In genomic region chr11:7113687-7114086, GRCm38 (mm10) we compare ENCODE assay signal across 11 mouse cellular contexts. TPM values are rescaled to one million over a fixed set of nuclear protein-coding genes. Genes with fewer than 3 reads are reported as not detected.
DNase-seq lines count a peak whose midpoint lies in the region; ATAC-seq and TF ChIP-seq lines count a peak whose summit lies in the region.
"Had no signal": no experiment of that assay in that cellular context is flagged by ENCODE, and none has a peak within 500 bp of the region (broad histone marks: within the 10 kb centered on the region; RNA-seq: fewer than 3 reads in every experiment).

No protein-coding gene starts in this region.

- 0 out of 2 replicates have a peak overlapping the region, but pooled peaks have one; percentile 25 for H3K27ac ChIP-seq in forebrain, embryonic 10.5 days
- no peak overlapping the region for H3K27ac ChIP-seq in forebrain, embryonic 12.5 days
- no peak overlapping the region for H3K27ac ChIP-seq in hindbrain, postnatal 0 days
- no peak overlapping the region for H3K27ac ChIP-seq in hindbrain, embryonic 14.5 days
- H3K27ac ChIP-seq in neural tube, embryonic 13.5 days (replicated peaks), result no peak overlapping the region
- no peak overlapping the region for H3K27ac ChIP-seq in stomach, embryonic 15.5 days
- H3K27ac ChIP-seq: liver, embryonic 15.5 days had no signal

- no peak for ATAC-seq in forebrain, embryonic 12.5 days (ENCODE audit: low FRiP score)
- no peak for ATAC-seq in hindbrain, postnatal 0 days
- no peak for ATAC-seq in hindbrain, embryonic 14.5 days (ENCODE audit: low FRiP score)
- 0 out of 2 replicates have a peak, but pooled peaks have one; percentile 29 for ATAC-seq in neural tube, embryonic 13.5 days (ENCODE audit: low read depth)
- ATAC-seq in stomach, embryonic 15.5 days (ENCODE audit: insufficient read depth, low FRiP score, low read depth), result peak; percentile 27; the same call in 1 of the 2 replicates
- ATAC-seq: CD4-positive, CD25-positive, alpha-beta regulatory T cell, adult 4 months had no signal

- 64% methylated on average over 6 of the region's 6 CpGs for WGBS in forebrain, embryonic 10.5 days
- 63% methylated on average over 6 of the region's 6 CpGs for WGBS in forebrain, embryonic 12.5 days
- 43% methylated on average over 6 of the region's 6 CpGs for WGBS in hindbrain, postnatal 0 days
- WGBS in hindbrain, embryonic 14.5 days, result 60% methylated on average over 6 of the region's 6 CpGs
- WGBS in neural tube, embryonic 13.5 days, result 68% methylated on average over 6 of the region's 6 CpGs
- WGBS in stomach, embryonic 15.5 days, result 41% methylated on average over 6 of the region's 6 CpGs

- H3K4me1 ChIP-seq in forebrain, embryonic 10.5 days, result peaks cover 10% of the 10 kb centered on the region
- peaks cover 6% of the 10 kb centered on the region for H3K4me1 ChIP-seq in forebrain, embryonic 12.5 days
- H3K4me1 ChIP-seq in hindbrain, postnatal 0 days (ENCODE audit: insufficient read depth, low read length), result no peaks in the 10 kb centered on the region
- no peaks in the 10 kb centered on the region; the same call in none of the 2 replicates for H3K4me1 ChIP-seq in hindbrain, embryonic 14.5 days (replicated peaks; ENCODE audit: control insufficient read depth, insufficient read depth, low read length)
- H3K4me1 ChIP-seq in neural tube, embryonic 13.5 days (replicated peaks), result peaks cover 10% of the 10 kb centered on the region
- no peaks in the 10 kb centered on the region for H3K4me1 ChIP-seq in stomach, embryonic 15.5 days
- H3K4me1 ChIP-seq: liver, embryonic 15.5 days had no signal

- no peaks in the 10 kb centered on the region for H3K27me3 ChIP-seq in forebrain, embryonic 10.5 days (ENCODE audit: poor library complexity, severe bottlenecking)
- no peaks in the 10 kb centered on the region for H3K27me3 ChIP-seq in forebrain, embryonic 12.5 days
- no peaks in the 10 kb centered on the region for H3K27me3 ChIP-seq in hindbrain, postnatal 0 days (ENCODE audit: insufficient read depth, low read length)
- no peaks in the 10 kb centered on the region for H3K27me3 ChIP-seq in hindbrain, embryonic 14.5 days (ENCODE audit: control insufficient read depth, insufficient read depth, low read length)
- no peaks in the 10 kb centered on the region for H3K27me3 ChIP-seq in neural tube, embryonic 13.5 days
- H3K27me3 ChIP-seq in stomach, embryonic 15.5 days (replicated peaks), result no peaks in the 10 kb centered on the region
- H3K27me3 ChIP-seq: liver, embryonic 15.5 days had no signal

- no peak overlapping the region for H3K9ac ChIP-seq in forebrain, embryonic 12.5 days
- H3K9ac ChIP-seq in hindbrain, postnatal 0 days (replicated peaks; ENCODE audit: low read length), result no peak overlapping the region
- H3K9ac ChIP-seq in hindbrain, embryonic 14.5 days, result no peak overlapping the region
- H3K9ac ChIP-seq in neural tube, embryonic 13.5 days, result no peak overlapping the region
- no peak overlapping the region for H3K9ac ChIP-seq in stomach, embryonic 15.5 days
- H3K9ac ChIP-seq: liver, embryonic 15.5 days had no signal

- H3K36me3 ChIP-seq in forebrain, embryonic 10.5 days (replicated peaks), result no peaks in the 10 kb centered on the region; the same call in 1 of the 2 replicates
- no peaks in the 10 kb centered on the region for H3K36me3 ChIP-seq in forebrain, embryonic 12.5 days (replicated peaks)
- H3K36me3 ChIP-seq in hindbrain, postnatal 0 days (ENCODE audit: insufficient read depth, low read length), result no peaks in the 10 kb centered on the region
- peaks cover 6% of the 10 kb centered on the region for H3K36me3 ChIP-seq in hindbrain, embryonic 14.5 days (replicated peaks; ENCODE audit: control insufficient read depth, insufficient read depth)
- peaks cover 8% of the 10 kb centered on the region for H3K36me3 ChIP-seq in neural tube, embryonic 13.5 days
- H3K36me3 ChIP-seq in stomach, embryonic 15.5 days, result no peaks in the 10 kb centered on the region
- H3K36me3 ChIP-seq: liver, embryonic 15.5 days had no signal

- no peak for DNase-seq in forebrain, embryonic 10.5 days (ENCODE audit: extremely low spot score, low spot score)
- DNase-seq in hindbrain, postnatal 0 days (ENCODE audit: low spot score), result peak; percentile 27
- DNase-seq in hindbrain, embryonic 14.5 days (ENCODE audit: low spot score), result no peak
- no peak for DNase-seq in neural tube, embryonic 10.5 days (ENCODE audit: extremely low spot score, low spot score)
- DNase-seq: gastrocnemius, postnatal 25 days; thymus, postnatal 25 days had no signal

- H3K4me2 ChIP-seq in forebrain, embryonic 12.5 days, result no peak overlapping the region
- H3K4me2 ChIP-seq in hindbrain, postnatal 0 days (ENCODE audit: low read depth, low read length), result no peak overlapping the region
- H3K4me2 ChIP-seq in hindbrain, embryonic 14.5 days (replicated peaks), result no peak overlapping the region
- H3K4me2 ChIP-seq in neural tube, embryonic 13.5 days, result no peak overlapping the region
- no peak overlapping the region for H3K4me2 ChIP-seq in stomach, embryonic 15.5 days
- H3K4me2 ChIP-seq: liver, embryonic 15.5 days had no signal

- H3K9me3 ChIP-seq in forebrain, embryonic 10.5 days, result no peaks in the 10 kb centered on the region
- H3K9me3 ChIP-seq in forebrain, embryonic 12.5 days, result no peaks in the 10 kb centered on the region
- no peaks in the 10 kb centered on the region for H3K9me3 ChIP-seq in hindbrain, postnatal 0 days (ENCODE audit: low read length)
- H3K9me3 ChIP-seq in hindbrain, embryonic 14.5 days (ENCODE audit: control insufficient read depth, low read length), result no peaks in the 10 kb centered on the region
- no peaks in the 10 kb centered on the region for H3K9me3 ChIP-seq in neural tube, embryonic 13.5 days
- H3K9me3 ChIP-seq in stomach, embryonic 15.5 days, result no peaks in the 10 kb centered on the region
- H3K9me3 ChIP-seq: liver, embryonic 15.5 days had no signal

- H3K4me3 ChIP-seq in forebrain, embryonic 10.5 days, result no peak overlapping the region
- H3K4me3 ChIP-seq in forebrain, embryonic 12.5 days (replicated peaks), result no peak overlapping the region
- no peak overlapping the region for H3K4me3 ChIP-seq in hindbrain, postnatal 0 days (ENCODE audit: low read length)
- no peak overlapping the region for H3K4me3 ChIP-seq in hindbrain, embryonic 14.5 days (replicated peaks; ENCODE audit: low read length)
- no peak overlapping the region for H3K4me3 ChIP-seq in neural tube, embryonic 13.5 days
- no peak overlapping the region for H3K4me3 ChIP-seq in stomach, embryonic 15.5 days (replicated peaks)
- H3K4me3 ChIP-seq: liver, embryonic 15.5 days had no signal

- TF ChIP-seq CTCF in hindbrain, postnatal 0 days (IDR thresholded peaks at IDR 0.05; ENCODE audit: low read depth), result no peak

RNA-seq across cellular contexts. Expression of gene Adcy1, which starts 50.4 kb away (rescaled TPM):
- polyA plus RNA-seq in forebrain, embryonic 10.5 days (2016; fragmentation: Nextera tagmentation; extraction: Ambion mirVana), result 0.66 and 0.86 TPM in 2 replicates
- polyA plus RNA-seq in forebrain, embryonic 12.5 days (2016; fragmentation: Nextera tagmentation; extraction: Ambion mirVana), result 1.1 and 1.3 TPM in 2 replicates
- total RNA-seq in hindbrain, postnatal 0 days (2014; rRNA removed), result 182 TPM in 2 replicates
- polyA plus RNA-seq in hindbrain, postnatal 0 days (2015; fragmentation: Nextera tagmentation; extraction: Ambion mirVana), result 14.4 and 14.9 TPM in 2 replicates
- 17.2 and 20.3 TPM in 2 replicates for polyA plus RNA-seq in hindbrain, embryonic 14.5 days (2014; fragmentation: Nextera tagmentation; extraction: Ambion mirVana)
- 5.5 and 5.7 TPM in 2 replicates for polyA plus RNA-seq in neural tube, embryonic 13.5 days (2015; fragmentation: Nextera tagmentation; extraction: Ambion mirVana)
- polyA plus RNA-seq in stomach, embryonic 15.5 days (2015; fragmentation: Nextera tagmentation; extraction: Ambion mirVana), result 1.8 TPM in 2 replicates
- polyA plus RNA-seq: CD4-positive, CD25-positive, alpha-beta regulatory T cell, adult 4 months had no signal

Comparison
In these comparisons a context has a peak if more than half of its experiments do, and no peak if none do; other contexts are left out.
1. ATAC-seq: peak in neural tube, embryonic 13.5 days (single experiment) and stomach, embryonic 15.5 days (single experiment); none in forebrain, embryonic 12.5 days (single experiment), hindbrain, postnatal 0 days (single experiment) and hindbrain, embryonic 14.5 days (single experiment).